8 mouse cellular contexts compared by ENCODE assay signal in the genomic region with DNA sequence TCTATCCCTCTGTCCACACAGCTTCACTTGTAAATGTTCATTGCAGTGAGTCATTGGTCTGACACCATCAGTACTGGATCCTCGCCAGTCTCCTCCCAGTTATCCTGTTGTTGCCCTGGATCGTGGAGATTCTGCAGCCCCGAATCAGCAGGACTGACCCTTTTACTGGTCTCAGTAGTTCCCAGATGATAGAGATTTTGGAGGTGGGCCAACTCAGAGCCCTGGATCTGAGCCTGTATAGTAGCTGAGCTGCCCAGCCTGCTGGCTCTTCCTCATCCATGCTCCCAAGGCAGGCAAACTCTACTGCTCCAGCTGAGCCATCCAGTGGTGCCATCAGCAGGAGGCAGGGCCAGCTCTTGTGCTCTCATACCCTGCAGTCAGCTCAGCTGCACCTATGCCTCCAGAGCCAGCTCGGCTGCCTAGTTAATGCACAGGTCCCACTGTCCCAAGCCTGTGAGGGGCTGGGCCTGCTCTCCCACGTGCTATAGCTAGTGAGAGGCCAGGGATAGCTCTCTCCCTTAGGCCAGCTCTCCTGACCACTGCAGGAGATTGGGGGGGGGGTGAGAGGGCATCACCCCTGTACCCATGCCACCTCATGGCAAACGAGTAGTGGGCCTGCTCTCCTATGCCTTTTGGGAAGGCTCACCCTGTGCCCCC.
DNase-seq lines count a peak whose midpoint lies in the region; ATAC-seq and TF ChIP-seq lines count a peak whose summit lies in the region.

No protein-coding gene starts in this region.

- H3K4me2 ChIP-seq in embryonic facial prominence, embryonic 12.5 days (replicated peaks), result no peak overlapping the region
- H3K4me2 ChIP-seq in intestine, embryonic 16.5 days (ENCODE audit: low read depth, low read length), result no peak overlapping the region
- no peak overlapping the region for H3K4me2 ChIP-seq in stomach, postnatal 0 days (replicated peaks; ENCODE audit: low read depth)

- no peak overlapping the region for H3K9ac ChIP-seq in embryonic facial prominence, embryonic 12.5 days
- H3K9ac ChIP-seq in intestine, embryonic 16.5 days (ENCODE audit: low read depth, low read length), result no peak overlapping the region
- H3K9ac ChIP-seq in stomach, postnatal 0 days (ENCODE audit: low read length), result no peak overlapping the region

- no peaks in the 10 kb centered on the region for H3K27me3 ChIP-seq in embryonic facial prominence, embryonic 12.5 days
- no peaks in the 10 kb centered on the region for H3K27me3 ChIP-seq in intestine, embryonic 16.5 days (replicated peaks; ENCODE audit: control insufficient read depth, insufficient read depth, low read length)
- no peaks in the 10 kb centered on the region for H3K27me3 ChIP-seq in stomach, postnatal 0 days (ENCODE audit: control insufficient read depth, insufficient read depth, low read length)

- 78% methylated on average over 6 of the region's 6 CpGs for WGBS in embryonic facial prominence, embryonic 12.5 days
- WGBS in intestine, embryonic 16.5 days, result 68% methylated on average over 6 of the region's 6 CpGs
- 60% methylated on average over 6 of the region's 6 CpGs for WGBS in stomach, postnatal 0 days

- H3K36me3 ChIP-seq in embryonic facial prominence, embryonic 12.5 days, result peaks cover 45% of the 10 kb centered on the region
- H3K36me3 ChIP-seq in intestine, embryonic 16.5 days (ENCODE audit: control insufficient read depth, insufficient read depth, low read length), result 0 out of 2 replicates have a peak, but pooled peaks cover 2% of the 10 kb centered on the region
- H3K36me3 ChIP-seq in stomach, postnatal 0 days (ENCODE audit: control insufficient read depth, insufficient read depth, low read length), result peaks cover 2% of the 10 kb centered on the region; the same call in 1 of the 2 replicates

- ATAC-seq in embryonic facial prominence, embryonic 12.5 days (ENCODE audit: insufficient number of reproducible peaks, insufficient read depth, low FRiP score, low TSS enrichment), result peak; percentile 35; the same call in 1 of the 2 replicates
- ATAC-seq in intestine, embryonic 16.5 days, result peak; percentile 50
- peak; percentile 59 for ATAC-seq in stomach, postnatal 0 days (ENCODE audit: low FRiP score, low TSS enrichment)

- intact Hi-C loops in left cerebral cortex, postnatal 4 days (cut with DNase I), result no loop called here

- H3K4me1 ChIP-seq in embryonic facial prominence, embryonic 12.5 days, result no peaks in the 10 kb centered on the region
- H3K4me1 ChIP-seq in intestine, embryonic 16.5 days (ENCODE audit: control insufficient read depth, insufficient read depth, low read length), result no peaks in the 10 kb centered on the region
- no peaks in the 10 kb centered on the region for H3K4me1 ChIP-seq in stomach, postnatal 0 days (replicated peaks; ENCODE audit: control insufficient read depth, insufficient read depth)

- TF ChIP-seq EP300 in stomach, postnatal 0 days (optimal IDR thresholded peaks at IDR 0.05), result no peak

- TF ChIP-seq CTCF in stomach, postnatal 0 days (IDR thresholded peaks at IDR 0.05; ENCODE audit: low read depth), result no peak

- H3K9me3 ChIP-seq in embryonic facial prominence, embryonic 12.5 days, result no peaks in the 10 kb centered on the region
- H3K9me3 ChIP-seq in intestine, embryonic 16.5 days (ENCODE audit: control insufficient read depth, low read length), result no peaks in the 10 kb centered on the region
- no peaks in the 10 kb centered on the region for H3K9me3 ChIP-seq in stomach, postnatal 0 days (ENCODE audit: control insufficient read depth, low read length)

- H3K4me3 ChIP-seq in embryonic facial prominence, embryonic 12.5 days, result no peak overlapping the region
- no peak overlapping the region for H3K4me3 ChIP-seq in intestine, embryonic 16.5 days (ENCODE audit: low read length)
- no peak overlapping the region for H3K4me3 ChIP-seq in stomach, postnatal 0 days (ENCODE audit: low read depth, low read length)

- DNase-seq in left cerebral cortex, postnatal 4 days, result peak; percentile 67
- DNase-seq in left cerebral cortex, adult 9 months (ENCODE audit: low spot score in 2 of 2), result no peak
- DNase-seq in adrenal gland, adult 2 months, result peak; percentile 82
- peak; percentile 25 for DNase-seq in stomach, postnatal 0 days (ENCODE audit: low spot score)
- DNase-seq in embryo, embryonic 10.5 days (ENCODE audit: low spot score), result no peak
- no peak for DNase-seq in T-cell, adult 2 months (ENCODE audit: low spot score)

- no peak overlapping the region for H3K27ac ChIP-seq in embryonic facial prominence, embryonic 12.5 days
- no peak overlapping the region for H3K27ac ChIP-seq in intestine, embryonic 16.5 days (ENCODE audit: low read length)
- no peak overlapping the region for H3K27ac ChIP-seq in stomach, postnatal 0 days (replicated peaks)

Comparison
In these comparisons a context has a peak if more than half of its experiments do, and no peak if none do; other contexts are left out.
1. DNase-seq: peak in left cerebral cortex, postnatal 4 days (single experiment), adrenal gland, adult 2 months (single experiment) and stomach, postnatal 0 days (single experiment); none in left cerebral cortex, adult 9 months (0 of 2), embryo, embryonic 10.5 days (single experiment) and T-cell, adult 2 months (single experiment).
2. Peak in every context shown above with its lines, with median percentiles within 50 percentile points of each other: ATAC-seq.